Comparison of ENCODE assay signal across 7 mouse cellular contexts in the genomic region with DNA sequence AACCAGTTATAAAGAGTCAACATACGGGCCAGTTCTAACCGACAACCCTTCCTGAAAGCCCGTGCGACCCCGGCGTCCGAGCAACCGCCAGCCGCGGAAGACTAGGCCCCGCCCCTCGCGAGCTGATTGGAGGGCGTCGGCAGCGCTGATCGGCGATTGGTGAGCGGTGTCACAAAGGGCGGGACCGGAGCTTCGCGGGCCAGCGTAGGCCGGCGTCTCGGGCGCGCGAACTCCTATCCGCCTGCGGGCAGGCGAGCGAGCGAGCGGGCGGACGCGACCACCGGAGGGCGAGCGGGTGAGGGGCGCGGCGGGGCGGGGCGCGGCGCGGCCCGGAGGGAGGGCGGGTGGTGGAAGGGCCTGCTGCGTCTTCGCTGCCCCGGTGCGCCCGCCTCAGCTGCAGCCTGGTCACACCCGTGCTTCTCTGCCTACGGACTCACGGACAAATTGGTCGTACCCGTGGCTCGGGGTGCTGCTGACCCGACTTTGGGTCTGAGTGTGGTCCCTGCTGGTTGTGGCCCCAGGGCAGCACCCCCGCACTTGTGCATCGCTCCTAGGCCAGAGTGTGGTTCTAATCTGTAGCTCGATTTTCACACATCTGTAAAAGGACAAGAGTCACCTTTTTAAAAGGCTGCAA. TPM values are rescaled to one million over a fixed set of nuclear protein-coding genes. Genes with fewer than 3 reads are reported as not detected.
DNase-seq lines count a peak whose midpoint lies in the region; ATAC-seq lines count a peak whose summit lies in the region.

Gene Zfand4, plus strand, starts transcription at position 205 of the 634 bp plus-strand sequence.

- H3K27me3 ChIP-seq in intestine, embryonic 15.5 days (replicated peaks), result no peaks in the 10 kb centered on the region
- H3K27me3 ChIP-seq in midbrain, embryonic 10.5 days (ENCODE audit: low read depth, poor library complexity, severe bottlenecking), result no peaks in the 10 kb centered on the region

- peak within 1 kb of the TSS; percentile 71 for H3K4me2 ChIP-seq in intestine, embryonic 15.5 days (replicated peaks)

- H3K27ac ChIP-seq in intestine, embryonic 15.5 days, result peak within 1 kb of the TSS; percentile 32; the same call in 1 of the 2 replicates
- peak within 1 kb of the TSS; percentile 96 for H3K27ac ChIP-seq in midbrain, embryonic 10.5 days (replicated peaks)

- no peaks in the 10 kb centered on the region for H3K9me3 ChIP-seq in intestine, embryonic 15.5 days
- no peaks in the 10 kb centered on the region for H3K9me3 ChIP-seq in midbrain, embryonic 10.5 days (replicated peaks)

- peak within 1 kb of the TSS; percentile 59 for H3K4me3 ChIP-seq in intestine, embryonic 15.5 days (replicated peaks)
- H3K4me3 ChIP-seq in midbrain, embryonic 10.5 days, result peak within 1 kb of the TSS; percentile 71

- peak; percentile 92 to 96 for DNase-seq in adrenal gland, adult (ENCODE audit: inconsistent age in 2 of 2, low spot score in 1 of 2)
- peak; percentile 97 for DNase-seq in embryo, embryonic 10.5 days (ENCODE audit: low spot score)
- DNase-seq in gastrocnemius, postnatal 25 days, result peak; percentile 88
- DNase-seq in left cerebral cortex, postnatal 25 days (ENCODE audit: low spot score in 2 of 2), result peak; percentile 89 to 90
- peak; percentile 95 for DNase-seq in midbrain, embryonic 10.5 days (ENCODE audit: low spot score)
- peak; percentile 93 for DNase-seq in right cerebral cortex, postnatal 4 days

- peak within 1 kb of the TSS; percentile 69 for H3K9ac ChIP-seq in intestine, embryonic 15.5 days

- intact Hi-C loops in left cerebral cortex, postnatal 25 days (cut with DNase I), result loop anchor here (10.0 kb wide), 1 partner anchor 161 kb away; no protein-coding TSS in a partner anchor

- under 1% methylated on average over 65 of the region's 67 CpGs for WGBS in intestine, embryonic 15.5 days
- under 1% methylated on average over 66 of the region's 67 CpGs for WGBS in midbrain, embryonic 10.5 days

- peak; percentile 99 for ATAC-seq in intestine, embryonic 15.5 days

- peaks cover 9% of the 10 kb centered on the region; the same call in 1 of the 2 replicates for H3K36me3 ChIP-seq in intestine, embryonic 15.5 days
- peaks cover 28% of the 10 kb centered on the region for H3K36me3 ChIP-seq in midbrain, embryonic 10.5 days

- no peaks in the 10 kb centered on the region for H3K4me1 ChIP-seq in intestine, embryonic 15.5 days (replicated peaks)
- peaks cover 27% of the 10 kb centered on the region for H3K4me1 ChIP-seq in midbrain, embryonic 10.5 days

RNA-seq across cellular contexts. Expression of gene Zfand4, which starts in this region (rescaled TPM):
- total RNA-seq in gastrocnemius, postnatal 25 days (2021), result 1 to 10 TPM in 1 of 2 experiments, under 1 TPM in 1; 0.51 to 1.1 TPM
- polyA plus RNA-seq in intestine, embryonic 15.5 days (2015; fragmentation: Nextera tagmentation; extraction: Ambion mirVana), result 3.8 and 4.7 TPM in 2 replicates
- total RNA-seq in left cerebral cortex, postnatal 25 days (2021), result 1 to 10 TPM; 8.2 to 9.1 TPM
- 9.2 and 10.6 TPM in 2 replicates for polyA plus RNA-seq in midbrain, embryonic 10.5 days (2016; fragmentation: Nextera tagmentation; extraction: Ambion mirVana)

Comparison
In these comparisons a context has a peak if more than half of its experiments do, and no peak if none do; other contexts are left out.
1. Peak in every context shown above with its lines: DNase-seq, ATAC-seq, H3K4me3 ChIP-seq and H3K27ac ChIP-seq.
2. RNA of gene Zfand4 (total RNA-seq): 8.2 to 9.1 TPM in left cerebral cortex, postnatal 25 days; 0.51 to 1.1 TPM in gastrocnemius, postnatal 25 days; every median in the first group is over 4 times any median in the second.